Mouse (Mus musculus): ENCODE results near the gene Gimap4.

GRCm38 (mm10) chr6:48741273-48741672, 56.9 kb downstream of the Gimap4 start:
- TF ChIP-seq CHD2 (IDR thresholded peaks at IDR 0.05; ENCODE audit: low read depth, low read length) (no peak), ZC3H11A (IDR thresholded peaks at IDR 0.05; ENCODE audit: borderline replicate concordance, low read depth, low read length) (no peak), ZNF384 (IDR thresholded peaks at IDR 0.05; ENCODE audit: low read depth, low read length) (no peak), HCFC1 (IDR thresholded peaks at IDR 0.05; ENCODE audit: borderline replicate concordance, insufficient read depth, low read length) (no peak)

Measured in ES-E14 (cell line).